Mouse (Mus musculus): ENCODE results near the gene Cacna1c.

- TF ChIP-seq EP300 (IDR thresholded peaks at IDR 0.05) (no peak), CTCF (IDR thresholded peaks at IDR 0.05) (no peak)
Measured at GRCm38 (mm10) chr6:118867384-118867783, 328.8 kb downstream of the Cacna1c start.

Measured in lung, postnatal 0 days (tissue).